Mouse (Mus musculus) megakaryocyte, embryonic 14.5 days (primary cell): Measurements from ENCODE around the gene Med16.

Source experiments
- FLI1 ChIP-seq: IDR thresholded peaks from 2 replicates; pipeline ENCODE4 v1.6.1; 2012; ENCODE audit warnings: low read length, inconsistent platforms, mixed read lengths
- GATA1 ChIP-seq: IDR thresholded peaks from 3 replicates; pipeline ENCODE4 v1.6.1; 2012; ENCODE audit warnings: mixed read lengths, low read length, inconsistent platforms, borderline replicate concordance

GRCm38 (mm10) chr10:79958140-79958816 lies 49.6 kb upstream of the Med16 start:
- no peak for TF ChIP-seq GATA1
- TF ChIP-seq FLI1: no peak
